Mouse (Mus musculus): ENCODE measurements around the gene Eln. TPM values are rescaled to one million over a fixed set of nuclear protein-coding genes. Genes with fewer than 3 reads are reported as not detected.
A peak's percentile ranks its signal among the peaks of the same experiment; 100 is the strongest.

The Eln gene
- total and polyA plus RNA-seq, 3 experiments, result not detected

GRCm38 (mm10) chr5:134743991-134744390 is 3.1 kb downstream of the Eln start:
- DNase-seq (ENCODE audit: low read depth, low spot score), result no peak
- TF ChIP-seq MEF2A (IDR thresholded peaks at IDR 0.05; ENCODE audit: extremely low read depth, insufficient replicate concordance, low read depth, low read length, poor library complexity, severe bottlenecking), result no peak
- Histone ChIP-seq H3K79me2 (ENCODE audit: control insufficient read depth, insufficient read depth, low read length, poor library complexity) (no peaks in the 10 kb centered on the region), H3K36me3 (ENCODE audit: control insufficient read depth in 1 of 2, insufficient read depth in 2 of 2, low read length in 2 of 2) (no peaks in the 10 kb centered on the region), H3K4me3 (ENCODE audit: control insufficient read depth in 1 of 2, insufficient read depth in 1 of 2, low read depth in 2 of 2, low read length in 2 of 2) (no peak overlapping the region), H3K27ac (ENCODE audit: control insufficient read depth, low read depth, low read length) (no peak overlapping the region), H3K9ac (ENCODE audit: control insufficient read depth, low read depth, low read length, poor library complexity, severe bottlenecking) (no peak overlapping the region), H3K27me3 (ENCODE audit: control insufficient read depth in 1 of 2, insufficient read depth in 2 of 2, low read length in 2 of 2) (no peaks in the 10 kb centered on the region; a peak in 1 of 4 replicates), H3K4me1 (ENCODE audit: control insufficient read depth in 1 of 2, insufficient read depth in 2 of 2, low read length in 2 of 2) (peaks cover 0 to 3% of the 10 kb centered on the region in 2 experiments; a peak in 1 of 4 replicates), H3K9me3 (replicated peaks; ENCODE audit: insufficient read depth, low read length) (no peaks in the 10 kb centered on the region)

- TF ChIP-seq TAL1 (IDR thresholded peaks at IDR 0.05; ENCODE audit: low read length) (no peak), MAX (IDR thresholded peaks at IDR 0.05; ENCODE audit: low read length) (no peak), ETS1 (IDR thresholded peaks at IDR 0.05; ENCODE audit: low read depth, low read length) (no peak), ZMIZ1 (IDR thresholded peaks at IDR 0.05; ENCODE audit: low read depth, low read length) (no peak), NELFE (IDR thresholded peaks at IDR 0.05; ENCODE audit: low read depth, low read length) (no peak)
- Histone ChIP-seq H3K4me1 (ENCODE audit: control insufficient read depth in 1 of 2, insufficient read depth in 2 of 2, low read length in 2 of 2) (peaks cover 0 to 3% of the 10 kb centered on the region in 2 experiments; a peak in 1 of 4 replicates), H3K4me3 (ENCODE audit: control insufficient read depth in 1 of 2, insufficient read depth in 1 of 2, low read depth in 2 of 2, low read length in 2 of 2) (no peak overlapping the region), H3K36me3 (ENCODE audit: control insufficient read depth in 1 of 2, insufficient read depth in 2 of 2, low read length in 2 of 2) (no peaks in the 10 kb centered on the region), H3K9ac (ENCODE audit: control insufficient read depth, low read depth, low read length, poor library complexity, severe bottlenecking) (no peak overlapping the region), H3K27me3 (ENCODE audit: control insufficient read depth in 1 of 2, insufficient read depth in 2 of 2, low read length in 2 of 2) (no peaks in the 10 kb centered on the region; a peak in 1 of 4 replicates), H3K9me3 (replicated peaks; ENCODE audit: insufficient read depth, low read length) (no peaks in the 10 kb centered on the region), H3K27ac (ENCODE audit: control insufficient read depth, low read depth, low read length) (no peak overlapping the region), H3K79me2 (ENCODE audit: control insufficient read depth, insufficient read depth, low read length, poor library complexity) (no peaks in the 10 kb centered on the region)
- DNase-seq (ENCODE audit: low read depth, low spot score), result peak; percentile 6
Observed at GRCm38 (mm10) chr5:134742221-134742795, 4.8 kb downstream of the Eln start.

GRCm38 (mm10) chr5:134740501-134741341 is 6.4 kb downstream of the Eln start:
- no peak overlapping the region for H3K27ac ChIP-seq (ENCODE audit: control insufficient read depth, low read depth, low read length)
- H3K9me3 ChIP-seq (replicated peaks; ENCODE audit: insufficient read depth, low read length), result no peaks in the 10 kb centered on the region
- H3K4me1 ChIP-seq (ENCODE audit: control insufficient read depth in 1 of 2, insufficient read depth in 2 of 2, low read length in 2 of 2), result peaks cover 0 to 3% of the 10 kb centered on the region in 2 experiments; a peak in 1 of 4 replicates
- H3K27me3 ChIP-seq (ENCODE audit: control insufficient read depth in 1 of 2, insufficient read depth in 2 of 2, low read length in 2 of 2), result no peaks in the 10 kb centered on the region; a peak in 1 of 4 replicates
- H3K36me3 ChIP-seq (ENCODE audit: control insufficient read depth in 1 of 2, insufficient read depth in 2 of 2, low read length in 2 of 2), result no peaks in the 10 kb centered on the region
- H3K9ac ChIP-seq (ENCODE audit: control insufficient read depth, low read depth, low read length, poor library complexity, severe bottlenecking), result no peak overlapping the region
- no peaks in the 10 kb centered on the region for H3K79me2 ChIP-seq (ENCODE audit: control insufficient read depth, insufficient read depth, low read length, poor library complexity)
- TF ChIP-seq USF2 (IDR thresholded peaks at IDR 0.05; ENCODE audit: borderline replicate concordance in 1 of 2, insufficient read depth in 1 of 2, low read depth in 1 of 2, low read length in 2 of 2), result no peak
- TF ChIP-seq EP300 (IDR thresholded peaks at IDR 0.05; ENCODE audit: low read depth in 1 of 2, low read length in 2 of 2), result no peak
- no peak for TF ChIP-seq E2F4 (IDR thresholded peaks at IDR 0.05; ENCODE audit: borderline replicate concordance, low read depth, low read length)
- no peak for TF ChIP-seq CHD1 (IDR thresholded peaks at IDR 0.05; ENCODE audit: low read depth, low read length)
- TF ChIP-seq ZC3H11A (IDR thresholded peaks at IDR 0.05; ENCODE audit: low read depth, low read length), result no peak
- TF ChIP-seq ELF1 (IDR thresholded peaks at IDR 0.05; ENCODE audit: low read depth, low read length), result no peak
- TF ChIP-seq SMC3 (IDR thresholded peaks at IDR 0.05; ENCODE audit: low read depth, low read length), result no peak
- no peak for TF ChIP-seq UBTF (IDR thresholded peaks at IDR 0.05; ENCODE audit: borderline replicate concordance, insufficient read depth, low read depth, low read length)
- no peak overlapping the region for H3K4me3 ChIP-seq (ENCODE audit: control insufficient read depth in 1 of 2, insufficient read depth in 1 of 2, low read depth in 2 of 2, low read length in 2 of 2)
- no peak for DNase-seq (ENCODE audit: low read depth, low spot score)

Data from MEL (cell line).